Mouse (Mus musculus): ENCODE measurements at regions not wholly inside any gene's neighbourhood (a gene's known extent, or its start where the extent isn't known, plus 50 kb on each side); places are given as distances from the start of the nearest gene placed in this dataset.

DNA sequence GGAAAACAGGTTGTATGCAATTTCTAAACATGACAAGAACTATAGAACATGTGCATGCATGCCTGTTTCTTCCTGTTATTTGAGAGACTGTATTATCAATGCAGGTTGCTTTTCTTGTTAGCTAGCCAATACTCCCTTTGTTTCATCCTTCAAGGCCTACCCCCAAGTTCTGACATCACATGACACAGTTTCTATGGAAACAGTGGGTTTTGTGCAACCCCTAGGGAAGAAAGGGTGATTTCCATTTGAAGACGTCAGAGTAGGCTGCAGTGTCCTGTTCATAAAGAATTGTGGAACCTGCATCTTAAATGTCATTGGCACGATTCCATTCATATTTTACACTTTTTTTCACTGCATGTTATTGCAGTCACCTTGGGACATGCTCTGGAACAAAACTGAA, 298.1 kb downstream of the Klf6 start:
- 39% methylated on average over 2 of the region's 2 CpGs for WGBS (ENCODE audit: insufficient replicate concordance)
- H3K9me3 ChIP-seq (ENCODE audit: control insufficient read depth, low read length), result no peaks in the 10 kb centered on the region

GRCm38 (mm10) chr13:6165916-6166315, 304.6 kb downstream of the Klf6 start:
- no peak for DNase-seq (ENCODE audit: low read depth in 3 of 3, low spot score in 3 of 3)
- H3K9me3 ChIP-seq (ENCODE audit: control insufficient read depth, low read length), result no peaks in the 10 kb centered on the region
- WGBS (ENCODE audit: insufficient replicate concordance), result 66% methylated on average over 4 of the region's 4 CpGs
- no peaks in the 10 kb centered on the region for H3K36me3 ChIP-seq (replicated peaks; ENCODE audit: control insufficient read depth, insufficient read depth, low read depth)
- no peak overlapping the region for H3K27ac ChIP-seq
- no peak overlapping the region for H3K4me2 ChIP-seq (ENCODE audit: low read depth)
- no peak for TF ChIP-seq EP300 (IDR thresholded peaks at IDR 0.05; ENCODE audit: low read depth)
- H3K4me1 ChIP-seq (replicated peaks; ENCODE audit: control insufficient read depth in 2 of 2, insufficient read depth in 2 of 2, low read length in 1 of 2), result no peaks in the 10 kb centered on the region
- H3K4me3 ChIP-seq (ENCODE audit: insufficient read depth in 1 of 2, low read depth in 2 of 2, low read length in 2 of 2), result no peak overlapping the region
- H3K9ac ChIP-seq (replicated peaks), result no peak overlapping the region
- H3K27me3 ChIP-seq (ENCODE audit: control insufficient read depth, insufficient read depth, low read length), result no peaks in the 10 kb centered on the region
- no peak for ATAC-seq (ENCODE audit: insufficient read depth)

More for the DNA sequence above, 298.1 kb downstream of the Klf6 start:
- no peak for ATAC-seq (ENCODE audit: insufficient read depth)
- Histone ChIP-seq H3K27me3 (ENCODE audit: control insufficient read depth, insufficient read depth, low read length) (no peaks in the 10 kb centered on the region), H3K4me1 (replicated peaks; ENCODE audit: control insufficient read depth in 2 of 2, insufficient read depth in 2 of 2, low read length in 1 of 2) (no peaks in the 10 kb centered on the region), H3K4me2 (ENCODE audit: low read depth) (no peak overlapping the region), H3K36me3 (replicated peaks; ENCODE audit: control insufficient read depth, insufficient read depth, low read depth) (no peaks in the 10 kb centered on the region), H3K9ac (replicated peaks) (no peak overlapping the region), H3K27ac (no peak overlapping the region), H3K4me3 (ENCODE audit: insufficient read depth in 1 of 2, low read depth in 2 of 2, low read length in 2 of 2) (no peak overlapping the region)
- no peak for DNase-seq (ENCODE audit: low read depth in 3 of 3, low spot score in 3 of 3)
- no peak for TF ChIP-seq EP300 (IDR thresholded peaks at IDR 0.05; ENCODE audit: low read depth)

- TF ChIP-seq CTCF (IDR thresholded peaks at IDR 0.05; ENCODE audit: low read depth) (no peak), EP300 (IDR thresholded peaks at IDR 0.05; ENCODE audit: low read depth) (no peak)
- Histone ChIP-seq H3K36me3 (replicated peaks; ENCODE audit: control insufficient read depth, insufficient read depth, low read depth) (no peaks in the 10 kb centered on the region), H3K4me3 (ENCODE audit: insufficient read depth in 1 of 2, low read depth in 2 of 2, low read length in 2 of 2) (no peak overlapping the region), H3K9me3 (ENCODE audit: control insufficient read depth, low read length) (no peaks in the 10 kb centered on the region), H3K27ac (no peak overlapping the region), H3K4me2 (ENCODE audit: low read depth) (no peak overlapping the region), H3K27me3 (ENCODE audit: control insufficient read depth, insufficient read depth, low read length) (no peaks in the 10 kb centered on the region), H3K4me1 (replicated peaks; ENCODE audit: control insufficient read depth in 2 of 2, insufficient read depth in 2 of 2, low read length in 1 of 2) (no peaks in the 10 kb centered on the region), H3K9ac (replicated peaks) (no peak overlapping the region)
- ATAC-seq (ENCODE audit: insufficient read depth) (no peak), DNase-seq (ENCODE audit: low read depth in 3 of 3, low spot score in 3 of 3) (no peak)
- WGBS (ENCODE audit: insufficient replicate concordance), result 56% methylated on average over 1 of the region's 1 CpGs
Observed at GRCm38 (mm10) chr13:6167055-6167761, 305.9 kb downstream of the Klf6 start.

DNA sequence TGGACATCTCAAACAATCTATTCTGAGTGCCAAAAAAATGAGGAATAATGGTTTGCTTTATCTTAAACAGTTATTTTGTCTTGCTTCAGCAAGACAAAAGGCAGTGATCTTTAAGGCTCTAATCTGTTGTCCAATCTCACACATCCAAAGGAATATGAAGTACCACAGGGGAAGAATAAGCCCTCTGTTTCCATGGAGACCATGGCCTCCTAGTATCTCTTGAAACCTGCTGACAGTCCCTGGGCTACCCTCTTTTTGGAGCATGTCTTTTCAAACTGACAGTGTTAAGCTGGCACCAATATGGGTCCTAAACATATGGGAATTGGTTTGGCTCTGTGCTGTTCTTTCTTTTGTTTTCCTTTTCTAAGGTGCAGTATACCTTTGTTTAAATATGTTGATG, 311.8 kb downstream of the Klf6 start:
- H3K4me2 ChIP-seq (ENCODE audit: low read depth), result no peak overlapping the region
- no peak for TF ChIP-seq CTCF (IDR thresholded peaks at IDR 0.05; ENCODE audit: low read depth)
- TF ChIP-seq EP300 (IDR thresholded peaks at IDR 0.05; ENCODE audit: low read depth), result no peak
- H3K36me3 ChIP-seq (replicated peaks; ENCODE audit: control insufficient read depth, insufficient read depth, low read depth), result no peaks in the 10 kb centered on the region
- no peak for ATAC-seq (ENCODE audit: insufficient read depth)
- no peaks in the 10 kb centered on the region for H3K4me1 ChIP-seq (replicated peaks; ENCODE audit: control insufficient read depth in 2 of 2, insufficient read depth in 2 of 2, low read length in 1 of 2)
- no peaks in the 10 kb centered on the region for H3K27me3 ChIP-seq (ENCODE audit: control insufficient read depth, insufficient read depth, low read length)
- H3K27ac ChIP-seq, result no peak overlapping the region
- no peak overlapping the region for H3K4me3 ChIP-seq (ENCODE audit: insufficient read depth in 1 of 2, low read depth in 2 of 2, low read length in 2 of 2)
- no peak overlapping the region for H3K9ac ChIP-seq (replicated peaks)
- DNase-seq (ENCODE audit: low read depth in 3 of 3, low spot score in 3 of 3), result no peak
- H3K9me3 ChIP-seq (ENCODE audit: control insufficient read depth, low read length), result no peaks in the 10 kb centered on the region

DNA sequence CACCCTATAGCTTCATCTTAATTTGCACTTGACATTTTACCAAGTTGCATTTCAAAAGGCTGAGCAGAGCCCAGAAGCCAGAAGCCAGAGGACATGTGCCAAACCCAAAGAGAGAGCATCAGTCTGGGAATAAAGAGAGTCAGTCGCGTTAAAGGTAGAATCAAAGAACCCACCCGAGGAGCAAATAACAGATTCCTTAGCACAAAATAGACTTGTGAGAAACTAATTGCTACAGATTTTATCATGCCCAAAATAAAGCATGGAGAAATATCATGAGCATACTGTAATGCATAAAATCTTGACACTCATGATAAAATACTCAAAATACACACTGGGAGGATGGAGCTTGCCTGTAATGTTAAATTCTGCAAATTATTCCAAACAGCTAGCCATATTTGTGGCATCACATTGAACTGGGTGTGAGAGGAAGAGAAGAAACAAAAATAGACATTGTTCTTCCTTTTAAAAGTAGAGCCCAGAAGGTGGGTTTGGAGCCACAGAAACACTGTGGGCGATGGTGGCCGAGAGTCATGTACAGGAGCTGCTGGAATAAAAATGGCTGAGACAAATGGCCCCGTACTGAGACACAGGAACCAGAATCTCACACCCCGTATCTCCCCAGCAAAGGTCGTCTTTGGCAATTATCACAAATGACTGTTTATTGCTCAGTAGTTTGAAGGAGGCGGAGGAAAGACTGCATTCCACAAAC, 317.2 kb downstream of the Klf6 start:
- DNase-seq (ENCODE audit: low read depth in 3 of 3, low spot score in 3 of 3) (no peak), ATAC-seq (ENCODE audit: insufficient read depth) (no peak)
- TF ChIP-seq CTCF (IDR thresholded peaks at IDR 0.05; ENCODE audit: low read depth) (no peak), EP300 (IDR thresholded peaks at IDR 0.05; ENCODE audit: low read depth) (no peak)
- no peaks in the 10 kb centered on the region for H3K9me3 ChIP-seq (ENCODE audit: control insufficient read depth, low read length)
- WGBS (ENCODE audit: insufficient replicate concordance), result 54% methylated on average over 9 of the region's 9 CpGs
- H3K4me2 ChIP-seq (ENCODE audit: low read depth), result no peak overlapping the region
- H3K27me3 ChIP-seq (ENCODE audit: control insufficient read depth, insufficient read depth, low read length), result no peaks in the 10 kb centered on the region
- no peak overlapping the region for H3K9ac ChIP-seq (replicated peaks)
- no peaks in the 10 kb centered on the region for H3K4me1 ChIP-seq (replicated peaks; ENCODE audit: control insufficient read depth in 2 of 2, insufficient read depth in 2 of 2, low read length in 1 of 2)
- H3K4me3 ChIP-seq (ENCODE audit: insufficient read depth in 1 of 2, low read depth in 2 of 2, low read length in 2 of 2), result no peak overlapping the region
- H3K27ac ChIP-seq, result no peak overlapping the region
- no peaks in the 10 kb centered on the region for H3K36me3 ChIP-seq (replicated peaks; ENCODE audit: control insufficient read depth, insufficient read depth, low read depth)

Measured in liver, embryonic 14.5 days (tissue).